Mouse (Mus musculus): Measurements from ENCODE around the gene Gstm5. TPM values are rescaled to one million over a fixed set of nuclear protein-coding genes. Genes with fewer than 3 reads are reported as not detected.

Gstm5 gene
- polyA plus RNA-seq (2014; fragmentation: Nextera tagmentation; extraction: Ambion mirVana): 196 and 223 TPM in 2 replicates

GRCm38 (mm10) chr3:107895720-107896569, at the start of gene Gstm5:
TSS of gene Gstm5 (plus strand) at chr3:107895821.
- ATAC-seq (replicated peaks; ENCODE audit: low FRiP score, low TSS enrichment, low read depth): peak; percentile 92
- peaks cover 3% of the 10 kb centered on the region; the same call in 1 of the 2 replicates for H3K4me1 ChIP-seq (replicated peaks; ENCODE audit: control insufficient read depth, insufficient read depth, low read length)
- H3K36me3 ChIP-seq (ENCODE audit: control insufficient read depth, insufficient read depth, low read length): peaks cover 33% of the 10 kb centered on the region
- H3K9me3 ChIP-seq (ENCODE audit: control insufficient read depth, low read length): no peaks in the 10 kb centered on the region
- H3K27ac ChIP-seq (ENCODE audit: low read depth): peak within 1 kb of the TSS; percentile 67
- peak within 1 kb of the TSS; percentile 69 for H3K4me2 ChIP-seq (ENCODE audit: low read length)
- H3K9ac ChIP-seq (ENCODE audit: low read length): peak within 1 kb of the TSS; percentile 74
- H3K27me3 ChIP-seq (replicated peaks; ENCODE audit: control insufficient read depth, insufficient read depth, low read length): no peaks in the 10 kb centered on the region
- DNase-seq (ENCODE audit: low spot score): peak; percentile 89
- 6% methylated on average over 40 of the region's 40 CpGs for WGBS
- peak within 1 kb of the TSS; percentile 70 for H3K4me3 ChIP-seq (ENCODE audit: low read depth, low read length)

- DNase-seq (ENCODE audit: low spot score) (no peak), ATAC-seq (replicated peaks; ENCODE audit: low FRiP score, low TSS enrichment, low read depth) (no peak)
- H3K9me3 ChIP-seq (ENCODE audit: control insufficient read depth, low read length): no peaks in the 10 kb centered on the region
- no peak overlapping the region for H3K9ac ChIP-seq (ENCODE audit: low read length)
- whole genome bisulfite sequencing: 89% methylated on average over 1 of the region's 1 CpGs
- H3K4me3 ChIP-seq (ENCODE audit: low read depth, low read length): no peak overlapping the region
- H3K4me2 ChIP-seq (ENCODE audit: low read length): no peak overlapping the region
- no peaks in the 10 kb centered on the region for H3K27me3 ChIP-seq (replicated peaks; ENCODE audit: control insufficient read depth, insufficient read depth, low read length)
- H3K4me1 ChIP-seq (replicated peaks; ENCODE audit: control insufficient read depth, insufficient read depth, low read length): peaks cover 13% of the 10 kb centered on the region
- no peaks in the 10 kb centered on the region for H3K36me3 ChIP-seq (ENCODE audit: control insufficient read depth, insufficient read depth, low read length)
- no peak overlapping the region for H3K27ac ChIP-seq (ENCODE audit: low read depth)
These were observed 49.4 kb upstream of the Gstm5 start for GRCm38 (mm10) chr3:107846175-107846574.

GRCm38 (mm10) chr3:107846835-107847234, 48.8 kb upstream of the Gstm5 start:
- Histone ChIP-seq H3K27me3 (replicated peaks; ENCODE audit: control insufficient read depth, insufficient read depth, low read length) (no peaks in the 10 kb centered on the region), H3K9me3 (ENCODE audit: control insufficient read depth, low read length) (no peaks in the 10 kb centered on the region), H3K4me1 (replicated peaks; ENCODE audit: control insufficient read depth, insufficient read depth, low read length) (peaks cover 13% of the 10 kb centered on the region), H3K4me3 (ENCODE audit: low read depth, low read length) (no peak overlapping the region), H3K36me3 (ENCODE audit: control insufficient read depth, insufficient read depth, low read length) (no peaks in the 10 kb centered on the region), H3K4me2 (ENCODE audit: low read length) (no peak overlapping the region), H3K27ac (ENCODE audit: low read depth) (no peak overlapping the region), H3K9ac (ENCODE audit: low read length) (no peak overlapping the region)
- 61% methylated on average over 3 of the region's 3 CpGs for WGBS
- ATAC-seq (replicated peaks; ENCODE audit: low FRiP score, low TSS enrichment, low read depth): no peak
- no peak for DNase-seq (ENCODE audit: low spot score)

- Histone ChIP-seq H3K4me3 (ENCODE audit: low read depth, low read length) (no peak overlapping the region), H3K9me3 (ENCODE audit: control insufficient read depth, low read length) (no peaks in the 10 kb centered on the region), H3K4me2 (ENCODE audit: low read length) (no peak overlapping the region), H3K36me3 (ENCODE audit: control insufficient read depth, insufficient read depth, low read length) (no peaks in the 10 kb centered on the region), H3K27me3 (replicated peaks; ENCODE audit: control insufficient read depth, insufficient read depth, low read length) (no peaks in the 10 kb centered on the region), H3K4me1 (replicated peaks; ENCODE audit: control insufficient read depth, insufficient read depth, low read length) (peaks cover 13% of the 10 kb centered on the region), H3K27ac (ENCODE audit: low read depth) (no peak overlapping the region), H3K9ac (ENCODE audit: low read length) (no peak overlapping the region)
- WGBS: 32% methylated on average over 4 of the region's 4 CpGs
- no peak for DNase-seq (ENCODE audit: low spot score)
- ATAC-seq (replicated peaks; ENCODE audit: low FRiP score, low TSS enrichment, low read depth): no peak
These were observed 47.5 kb upstream of the Gstm5 start for GRCm38 (mm10) chr3:107848126-107848525.

- Histone ChIP-seq H3K36me3 (ENCODE audit: control insufficient read depth, insufficient read depth, low read length) (no peaks in the 10 kb centered on the region), H3K9ac (ENCODE audit: low read length) (no peak overlapping the region), H3K4me1 (replicated peaks; ENCODE audit: control insufficient read depth, insufficient read depth, low read length) (peaks cover 13% of the 10 kb centered on the region), H3K27me3 (replicated peaks; ENCODE audit: control insufficient read depth, insufficient read depth, low read length) (no peaks in the 10 kb centered on the region), H3K4me3 (ENCODE audit: low read depth, low read length) (no peak overlapping the region), H3K4me2 (ENCODE audit: low read length) (no peak overlapping the region), H3K9me3 (ENCODE audit: control insufficient read depth, low read length) (no peaks in the 10 kb centered on the region), H3K27ac (ENCODE audit: low read depth) (no peak overlapping the region)
- 77% methylated on average over 6 of the region's 6 CpGs for WGBS
- ATAC-seq (replicated peaks; ENCODE audit: low FRiP score, low TSS enrichment, low read depth) (no peak), DNase-seq (ENCODE audit: low spot score) (no peak)
These were observed 46.5 kb upstream of the Gstm5 start for GRCm38 (mm10) chr3:107849000-107849692.

GRCm38 (mm10) chr3:107849693-107850031, 46.0 kb upstream of the Gstm5 start:
- DNase-seq (ENCODE audit: low spot score): no peak

GRCm38 (mm10) chr3:107850418-107851031, 45.1 kb upstream of the Gstm5 start:
- H3K27ac ChIP-seq (ENCODE audit: low read depth): peak overlapping the region; percentile 41; the same call in 1 of the 2 replicates
- ATAC-seq (replicated peaks; ENCODE audit: low FRiP score, low TSS enrichment, low read depth) (peak; percentile 54), DNase-seq (ENCODE audit: low spot score) (peak; percentile 70)
- 14% methylated on average over 12 of the region's 12 CpGs for WGBS
- H3K4me2 ChIP-seq (ENCODE audit: low read length): peak overlapping the region; percentile 36
- no peaks in the 10 kb centered on the region for H3K36me3 ChIP-seq (ENCODE audit: control insufficient read depth, insufficient read depth, low read length)
- H3K27me3 ChIP-seq (replicated peaks; ENCODE audit: control insufficient read depth, insufficient read depth, low read length): no peaks in the 10 kb centered on the region; the same call in 1 of the 2 replicates
- no peaks in the 10 kb centered on the region for H3K9me3 ChIP-seq (ENCODE audit: control insufficient read depth, low read length)
- H3K4me1 ChIP-seq (replicated peaks; ENCODE audit: control insufficient read depth, insufficient read depth, low read length): peaks cover 13% of the 10 kb centered on the region
- no peak overlapping the region for H3K4me3 ChIP-seq (ENCODE audit: low read depth, low read length)
- no peak overlapping the region for H3K9ac ChIP-seq (ENCODE audit: low read length)

More at GRCm38 (mm10) chr3:107849693-107850031, 46.0 kb upstream of the Gstm5 start:
- no peak for ATAC-seq (replicated peaks; ENCODE audit: low FRiP score, low TSS enrichment, low read depth)
- Histone ChIP-seq H3K4me3 (ENCODE audit: low read depth, low read length) (no peak overlapping the region), H3K9ac (ENCODE audit: low read length) (no peak overlapping the region), H3K4me2 (ENCODE audit: low read length) (no peak overlapping the region), H3K27me3 (replicated peaks; ENCODE audit: control insufficient read depth, insufficient read depth, low read length) (no peaks in the 10 kb centered on the region), H3K4me1 (replicated peaks; ENCODE audit: control insufficient read depth, insufficient read depth, low read length) (peaks cover 13% of the 10 kb centered on the region), H3K27ac (ENCODE audit: low read depth) (no peak overlapping the region), H3K36me3 (ENCODE audit: control insufficient read depth, insufficient read depth, low read length) (no peaks in the 10 kb centered on the region), H3K9me3 (ENCODE audit: control insufficient read depth, low read length) (no peaks in the 10 kb centered on the region)
- WGBS: 72% methylated on average over 2 of the region's 2 CpGs

GRCm38 (mm10) chr3:107852786-107853185, 42.8 kb upstream of the Gstm5 start:
- ATAC-seq (replicated peaks; ENCODE audit: low FRiP score, low TSS enrichment, low read depth): no peak
- H3K4me2 ChIP-seq (ENCODE audit: low read length): no peak overlapping the region
- H3K9ac ChIP-seq (ENCODE audit: low read length): no peak overlapping the region
- H3K27me3 ChIP-seq (replicated peaks; ENCODE audit: control insufficient read depth, insufficient read depth, low read length): no peaks in the 10 kb centered on the region; the same call in 1 of the 2 replicates
- no peak for DNase-seq (ENCODE audit: low spot score)
- H3K27ac ChIP-seq (ENCODE audit: low read depth): no peak overlapping the region
- peaks cover 16% of the 10 kb centered on the region for H3K4me1 ChIP-seq (replicated peaks; ENCODE audit: control insufficient read depth, insufficient read depth, low read length)
- H3K9me3 ChIP-seq (ENCODE audit: control insufficient read depth, low read length): no peaks in the 10 kb centered on the region
- WGBS: 54% methylated on average over 7 of the region's 7 CpGs
- no peak overlapping the region for H3K4me3 ChIP-seq (ENCODE audit: low read depth, low read length)
- no peaks in the 10 kb centered on the region for H3K36me3 ChIP-seq (ENCODE audit: control insufficient read depth, insufficient read depth, low read length)

All from intestine, embryonic 14.5 days (tissue).